ENCODE assay signal across 17 mouse cellular contexts in the genomic region with DNA sequence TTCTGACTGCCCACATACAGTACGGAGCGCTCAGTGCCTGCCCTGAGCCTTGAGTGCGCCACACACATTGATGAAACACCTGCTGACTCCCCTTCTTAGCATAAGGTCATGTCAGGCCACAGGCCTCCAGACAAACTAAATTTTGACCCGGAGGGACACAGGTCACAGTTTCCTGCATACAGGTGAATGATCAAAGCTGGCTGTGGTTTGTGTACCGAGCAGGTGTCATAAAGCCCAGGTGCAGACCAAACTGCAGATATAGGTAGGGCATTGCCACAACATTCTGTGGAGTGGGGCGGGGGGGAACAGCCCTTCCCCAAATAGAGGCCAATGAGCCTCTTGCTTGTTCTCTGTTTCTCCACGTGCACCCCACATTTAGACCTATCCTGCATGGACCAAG.
"Had no signal": no experiment of that assay in that cellular context is flagged by ENCODE, and none has a peak within 500 bp of the region (broad histone marks: within the 10 kb centered on the region; RNA-seq: fewer than 3 reads in every experiment).

No protein-coding gene starts in this region.

- H3K27ac ChIP-seq: lung, embryonic 15.5 days; macrophage; midbrain, embryonic 13.5 days; midbrain, embryonic 15.5 days; neural tube, embryonic 12.5 days; stomach, embryonic 15.5 days had no signal

- H3K27me3 ChIP-seq: midbrain, embryonic 13.5 days; midbrain, embryonic 15.5 days; neural tube, embryonic 12.5 days; stomach, embryonic 15.5 days had no signal

- H3K4me1 ChIP-seq: stomach, embryonic 15.5 days had no signal

- H3K4me3 ChIP-seq: lung, embryonic 15.5 days; megakaryocyte, embryonic 14.5 days; midbrain, embryonic 13.5 days; midbrain, embryonic 15.5 days; neural tube, embryonic 12.5 days; stomach, embryonic 15.5 days had no signal

- DNase-seq: liver, postnatal 0 days; lung, adult 2 months; lung, postnatal 14 days; lung, postnatal 36 days; right cerebral cortex, postnatal 14 days; thymus, adult 18-20 months; thymus, postnatal 14 days; thymus, postnatal 36 days had no signal

- H3K36me3 ChIP-seq: lung, embryonic 15.5 days; midbrain, embryonic 13.5 days; midbrain, embryonic 15.5 days; neural tube, embryonic 12.5 days; stomach, embryonic 15.5 days had no signal

- H3K9me3 ChIP-seq: lung, embryonic 15.5 days; megakaryocyte, embryonic 14.5 days; midbrain, embryonic 13.5 days; midbrain, embryonic 15.5 days; neural tube, embryonic 12.5 days; stomach, embryonic 15.5 days had no signal

- H3K4me2 ChIP-seq: lung, embryonic 15.5 days; midbrain, embryonic 11.5 days; midbrain, embryonic 13.5 days; midbrain, embryonic 15.5 days; neural tube, embryonic 12.5 days; stomach, embryonic 15.5 days had no signal

- ATAC-seq: liver, postnatal 0 days; lung, postnatal 0 days; midbrain, embryonic 13.5 days; midbrain, embryonic 15.5 days had no signal

- H3K9ac ChIP-seq: liver, postnatal 0 days; lung, embryonic 15.5 days; midbrain, embryonic 13.5 days; midbrain, embryonic 15.5 days; neural tube, embryonic 12.5 days; stomach, embryonic 15.5 days had no signal
